Mouse (Mus musculus) c-Kit-positive CD71-positive TER-119-negative erythroid progenitor cells, embryonic 14.5 days (primary cell): ENCODE data around the gene Vmn2r7.
"Not testable (repeated sequence)": the region's sequence is repeated elsewhere in the genome, so short reads cannot be mapped to it uniquely, and the experiment has no call there.

ENCODE experiments used
- DNase-seq: peaks from one replicate; pipeline ENCODE4 v3.0.0-alpha.2; 2013; ENCODE audit warnings: low read depth

Gene Vmn2r7

DNA sequence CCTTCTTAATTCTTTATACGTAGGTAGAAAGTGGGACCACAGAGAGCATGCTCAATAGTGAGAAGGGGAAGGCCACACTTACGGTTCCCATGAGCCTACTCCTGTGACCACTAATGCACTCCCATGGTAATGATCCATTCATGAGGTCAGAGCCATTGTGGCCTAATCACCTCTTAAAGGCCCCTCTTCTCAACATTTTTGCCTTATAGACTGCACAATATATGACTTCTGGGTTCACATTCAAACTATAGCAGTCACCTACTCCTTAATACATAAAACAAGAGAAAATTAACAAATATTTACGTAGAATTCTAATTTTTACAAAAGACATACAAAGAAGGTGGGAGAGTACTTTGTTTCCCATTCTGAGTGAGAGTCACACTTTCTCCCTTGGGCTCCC lies at the start of gene Vmn2r7:
Gene Vmn2r7 (minus strand): TSS at position 101 of the 400 bp plus-strand sequence.
- not testable (repeated sequence) for DNase-seq

DNA sequence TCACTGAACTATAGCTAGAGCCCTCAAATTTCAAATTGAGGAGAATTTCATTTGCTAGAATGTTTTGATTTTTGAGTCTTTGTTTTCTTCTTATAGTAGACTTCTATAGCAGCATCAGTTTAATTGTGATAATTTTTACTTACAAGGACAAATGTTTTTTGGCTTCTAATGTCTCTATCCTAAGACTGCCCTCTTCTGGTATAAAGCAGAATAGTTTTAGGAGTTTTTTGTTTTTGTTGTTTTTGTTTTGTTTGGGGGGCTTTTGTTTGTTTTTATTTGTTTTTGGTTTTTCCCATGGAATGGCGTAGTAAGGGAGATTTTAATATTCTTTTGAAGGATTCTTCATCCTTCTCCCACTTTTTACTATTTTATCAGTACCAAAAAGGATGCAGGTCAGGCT lies 45.2 kb upstream of the Vmn2r7 start:
- no peak for DNase-seq

DNA sequence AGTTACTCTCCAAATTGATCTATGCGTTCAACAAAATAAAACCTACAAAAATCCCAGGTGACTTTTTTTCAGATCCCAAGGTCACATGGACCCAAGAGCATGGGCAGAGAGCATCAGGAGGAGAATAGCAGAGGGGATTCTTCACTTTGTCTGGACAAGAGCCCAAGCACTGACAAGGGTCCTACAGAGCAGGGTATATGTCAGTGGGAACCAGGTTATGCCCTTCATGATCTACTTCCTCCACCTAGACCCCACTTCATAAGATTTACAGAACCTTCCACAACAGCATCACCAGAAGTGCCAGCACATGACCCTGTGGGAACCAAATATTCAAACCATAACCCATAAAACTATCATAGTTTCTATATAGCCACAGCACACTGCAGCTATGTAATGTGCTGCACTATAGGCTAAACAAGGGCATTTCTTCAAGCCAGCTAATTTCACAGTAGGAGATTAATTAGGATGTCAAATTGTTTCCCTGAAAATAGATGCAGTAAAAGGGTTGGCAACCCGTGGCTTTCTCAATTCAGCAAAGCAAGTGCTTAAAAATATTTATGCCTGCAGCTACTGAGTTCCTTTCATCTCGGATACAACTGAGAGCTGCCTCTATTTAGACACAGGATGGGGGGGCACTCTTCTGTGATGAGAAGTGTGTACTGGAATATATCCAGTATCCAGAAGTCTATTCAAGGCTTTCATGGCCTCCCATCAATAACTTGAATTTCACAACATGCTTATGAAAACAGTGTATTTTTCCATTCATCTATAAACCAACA lies 33.8 kb upstream of the Vmn2r7 start:
- DNase-seq, result no peak

DNA sequence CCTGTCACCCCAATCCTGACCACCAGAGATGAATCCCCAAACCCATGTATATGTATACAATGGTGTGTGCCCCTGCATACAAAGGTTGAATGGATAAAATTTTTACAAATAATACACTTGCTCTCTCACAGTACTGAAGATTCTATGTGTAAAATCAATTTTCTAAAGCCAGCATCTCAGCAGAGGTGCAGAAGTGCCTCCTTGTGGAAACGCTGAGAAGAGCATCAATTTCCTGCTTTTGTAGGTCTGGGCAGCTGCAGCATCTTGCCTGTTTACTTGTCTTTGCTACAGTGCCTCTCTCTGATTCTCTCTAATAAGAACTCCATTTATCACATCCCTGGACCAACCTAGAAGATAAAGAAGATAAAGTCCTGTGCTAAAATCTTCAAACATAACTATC lies 32.1 kb upstream of the Vmn2r7 start:
- no peak for DNase-seq

DNA sequence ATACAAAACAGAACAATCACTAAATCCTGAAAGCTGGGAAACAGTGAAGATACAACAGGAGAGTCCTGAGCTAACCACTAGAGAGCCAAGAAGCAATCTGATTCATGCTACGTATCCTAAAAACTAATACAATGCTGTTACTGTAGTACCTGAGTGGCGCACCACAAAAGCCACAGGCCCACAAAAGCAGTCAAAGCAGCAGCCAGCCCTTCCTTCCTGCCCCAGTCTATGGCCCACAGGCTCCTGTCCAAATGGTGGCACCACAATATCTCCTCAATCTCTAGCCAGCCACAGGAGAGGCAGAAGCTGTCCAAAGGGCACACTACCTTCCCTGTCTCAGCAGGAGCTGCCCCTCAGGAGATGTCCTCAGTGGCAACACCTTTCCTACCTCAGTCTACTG lies 1.7 kb downstream of the Vmn2r7 start:
- DNase-seq, result no peak

DNA sequence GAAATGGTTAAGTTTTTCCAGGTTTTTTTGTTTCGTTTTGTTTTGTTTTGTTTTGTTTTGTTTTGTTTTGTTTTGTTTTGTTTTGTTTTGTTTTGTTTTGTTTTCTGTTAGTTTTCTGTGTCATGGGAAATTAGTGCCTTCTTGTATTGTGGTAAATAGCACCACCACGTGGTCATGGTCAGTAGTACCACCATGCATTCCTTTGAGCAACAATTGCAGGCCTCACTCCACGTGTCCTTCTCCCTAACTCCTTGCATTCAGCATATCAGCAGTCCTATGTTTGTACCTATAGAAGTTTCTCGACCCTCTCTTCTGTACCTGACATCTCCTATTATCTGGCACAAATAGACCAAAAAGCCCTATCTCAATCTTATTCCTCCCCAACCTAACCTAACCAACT lies 2.3 kb downstream of the Vmn2r7 start:
- DNase-seq, result peak; percentile 5

DNA sequence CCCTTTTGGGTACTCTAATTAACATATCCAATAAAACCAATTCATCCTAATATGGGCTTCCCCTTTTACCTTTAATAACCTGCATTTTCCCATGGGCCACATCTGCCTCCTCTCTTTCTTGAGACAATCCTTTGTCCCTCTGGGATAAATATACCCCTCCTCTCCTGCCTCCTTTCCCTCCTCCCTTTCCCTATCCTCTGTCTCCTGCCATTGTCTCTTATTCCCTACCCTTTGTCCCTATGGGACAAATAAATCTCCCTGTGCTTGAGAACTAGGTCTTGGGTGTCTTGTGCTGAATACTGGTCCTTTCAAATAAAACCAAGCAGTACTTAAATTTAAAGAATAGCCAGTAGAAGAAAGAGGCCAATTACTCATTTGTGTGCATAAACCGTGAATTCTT lies 13.4 kb downstream of the Vmn2r7 start:
- no peak for DNase-seq

DNA sequence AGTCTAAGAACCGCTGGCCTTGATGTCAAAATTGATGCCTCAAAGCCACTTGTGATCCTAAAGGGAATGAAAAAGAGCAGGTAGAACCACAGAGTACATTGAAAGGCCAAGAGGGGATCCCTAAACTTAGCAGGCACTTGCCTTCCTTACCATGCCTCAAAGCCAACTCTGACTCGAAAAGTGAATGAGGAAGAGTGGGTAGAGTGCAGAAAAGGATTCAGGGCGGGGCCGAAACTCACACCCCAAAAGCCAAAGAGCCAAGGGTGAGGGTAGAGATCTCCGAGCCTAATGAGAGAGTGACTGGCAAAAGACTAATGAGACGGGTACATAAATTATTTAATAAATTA lies 53.3 kb downstream of the Vmn2r7 start:
- DNase-seq, result no peak

DNA sequence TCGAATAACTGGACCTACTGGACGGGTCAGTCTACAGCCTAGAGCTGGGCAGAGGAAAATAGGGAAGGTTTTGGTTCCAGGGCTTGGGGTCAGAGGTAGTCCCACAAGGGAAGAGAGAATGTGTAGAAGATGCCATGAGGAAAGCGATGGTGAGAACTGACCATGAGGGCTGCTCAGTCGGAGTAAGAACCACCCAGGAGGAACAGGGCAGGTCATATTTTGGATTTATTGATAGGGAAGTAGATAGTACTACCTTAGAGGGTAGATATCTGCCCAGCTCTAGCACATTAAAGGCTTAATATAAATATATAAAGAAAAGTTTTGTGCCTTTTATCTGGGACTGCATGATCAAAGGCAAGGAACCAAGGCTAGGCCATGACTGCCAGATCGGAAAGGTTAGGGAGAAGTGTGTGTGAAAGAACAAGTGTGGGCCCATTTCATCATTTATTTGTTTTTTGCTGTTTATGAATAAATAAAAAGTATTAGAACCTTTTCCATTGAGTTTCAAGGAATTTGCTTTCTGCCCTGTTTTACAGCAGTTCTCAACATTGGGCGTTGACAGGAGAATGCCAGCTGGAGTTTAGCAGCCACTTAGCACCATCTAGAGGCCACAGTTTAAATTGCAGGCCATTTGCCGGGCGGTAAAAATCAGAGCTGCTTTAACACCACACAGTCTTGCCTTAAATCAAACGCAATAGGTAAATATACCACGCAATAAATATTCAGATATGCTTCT lies 53.9 kb downstream of the Vmn2r7 start:
- no peak for DNase-seq

DNA sequence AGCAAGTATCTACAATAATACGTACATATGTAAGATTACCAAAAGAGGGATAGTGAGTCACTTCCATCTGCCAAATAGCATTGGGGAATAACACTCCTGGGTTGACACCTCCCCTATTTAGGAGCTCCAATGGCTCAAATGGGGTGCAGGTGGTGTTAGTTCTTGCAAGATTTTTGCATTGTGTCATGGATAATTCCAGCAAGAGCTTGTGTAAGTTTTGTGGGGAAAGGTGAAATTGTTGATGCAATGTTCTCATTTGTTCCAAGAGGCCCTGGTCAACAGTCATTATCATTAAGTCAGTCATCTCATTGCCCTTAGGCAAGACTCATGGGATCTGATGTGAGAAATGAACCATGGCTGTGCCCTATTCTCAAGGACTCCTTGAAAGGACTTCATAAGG lies 61.7 kb downstream of the Vmn2r7 start:
- DNase-seq, result no peak

DNA sequence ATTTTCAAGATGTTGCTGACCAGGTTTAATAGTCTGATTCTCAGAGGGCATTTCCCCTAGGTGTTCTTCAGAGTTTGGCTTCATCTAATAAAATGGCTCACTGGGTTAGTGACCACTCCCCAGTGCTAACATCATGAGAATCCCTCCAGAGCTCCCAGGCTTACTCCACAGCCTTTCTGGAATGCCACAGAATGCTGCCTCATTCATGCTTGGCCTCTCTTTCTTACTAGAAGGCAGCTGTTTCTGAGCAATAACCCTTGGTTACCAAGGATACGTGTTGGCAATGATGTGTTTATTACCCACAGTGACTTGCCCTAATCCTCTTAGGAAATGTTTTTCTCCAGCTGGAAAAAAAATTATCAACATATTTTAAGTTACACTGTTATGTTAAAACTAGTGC lies 72.4 kb downstream of the Vmn2r7 start:
- DNase-seq, result no peak

DNA sequence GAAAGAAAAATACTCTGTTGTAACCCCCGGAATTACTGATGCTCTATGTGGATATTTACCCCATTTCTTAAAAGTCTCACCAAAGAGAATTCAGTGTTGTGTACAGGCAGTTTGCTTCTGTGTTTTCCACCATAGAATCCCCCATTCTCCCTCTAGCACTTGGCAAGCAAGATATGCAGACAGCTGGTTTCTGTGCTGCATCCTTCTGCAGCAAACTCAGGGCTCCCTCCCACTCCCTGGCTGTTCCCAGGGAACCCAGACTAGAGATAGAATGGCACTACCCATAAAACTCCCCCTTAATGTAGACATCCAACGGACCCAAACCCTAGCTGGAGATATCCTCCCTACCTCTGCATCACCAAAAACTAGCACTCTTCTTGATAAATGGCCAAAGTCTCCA lies 88.4 kb downstream of the Vmn2r7 start:
- no peak for DNase-seq

DNA sequence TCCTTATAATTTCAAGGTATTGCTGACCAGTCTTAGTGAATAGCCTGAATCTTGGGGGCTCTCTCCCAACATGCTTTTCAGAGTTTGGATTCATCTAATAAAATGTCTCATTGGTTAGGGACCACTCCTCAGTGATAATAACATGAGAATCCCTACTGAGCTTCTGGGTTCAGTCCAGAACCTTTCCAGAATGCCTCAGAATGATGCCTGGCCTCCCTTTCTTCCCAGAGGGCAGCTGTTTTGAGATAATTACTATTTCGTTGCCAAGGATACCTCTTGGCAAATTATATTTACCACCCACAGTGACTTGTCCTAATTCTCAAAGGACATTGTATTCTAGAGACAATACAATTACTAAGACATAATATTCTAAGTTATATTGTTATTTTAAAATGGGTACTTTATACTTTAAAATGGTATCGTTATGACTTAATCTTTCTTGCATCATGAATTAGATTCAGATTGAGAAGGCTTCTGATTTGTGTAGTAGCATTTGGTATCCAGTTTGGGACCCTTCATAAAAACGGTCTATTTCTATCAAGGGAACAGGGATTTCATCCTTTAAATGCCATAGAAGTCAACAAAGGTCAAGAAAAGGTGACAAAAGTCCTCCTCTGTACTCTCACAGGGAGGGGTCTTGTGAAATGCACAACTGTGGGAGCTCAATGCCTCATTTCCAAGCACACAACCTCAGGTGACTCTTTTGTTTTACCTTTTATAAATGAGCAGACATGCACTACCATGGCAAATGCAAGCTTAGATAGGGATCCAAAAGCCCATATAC lies 117.2 kb downstream of the Vmn2r7 start:
- not testable (repeated sequence) for DNase-seq

DNA sequence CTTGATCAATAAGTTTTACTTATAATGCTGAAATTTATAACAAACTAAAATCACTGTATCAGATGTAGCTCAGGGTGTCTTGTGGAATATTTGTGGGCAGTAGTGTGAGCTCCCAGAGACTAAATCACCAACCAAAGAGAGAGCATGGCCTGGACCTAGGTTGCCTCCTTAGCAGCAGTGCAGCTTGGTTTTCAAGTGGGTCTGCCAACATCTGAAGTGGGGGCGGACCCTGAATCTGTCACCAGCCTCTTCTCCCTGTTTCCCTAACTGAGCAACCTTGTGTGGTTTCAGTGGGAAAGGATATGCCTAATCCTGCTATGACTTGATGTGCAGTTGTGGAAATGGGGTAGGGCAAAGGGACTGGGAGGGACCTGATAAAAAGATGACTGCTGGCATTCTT lies 118.8 kb downstream of the Vmn2r7 start:
- not testable (repeated sequence) for DNase-seq

DNA sequence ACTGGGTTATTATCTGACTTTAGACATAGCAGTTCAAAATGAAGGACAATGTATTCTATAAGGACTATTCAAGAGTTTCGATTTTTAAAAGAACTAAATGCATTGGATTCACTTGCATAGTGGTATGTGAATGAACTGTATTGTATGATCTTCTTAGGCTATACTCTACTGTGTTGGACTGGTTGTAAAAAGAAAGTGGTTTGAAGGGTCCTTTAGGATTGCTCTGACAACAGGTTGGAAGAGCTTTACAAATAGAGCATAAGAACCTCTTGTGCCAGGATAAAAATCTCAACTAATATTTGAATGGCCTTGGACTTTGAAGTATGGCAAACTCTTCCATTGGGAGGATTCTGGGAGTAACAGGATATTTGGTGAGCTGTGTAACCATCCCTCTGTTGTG lies 168.5 kb downstream of the Vmn2r7 start:
- DNase-seq, result not testable (repeated sequence)
